In genomic region chr10:91628672-91629071, GRCm38 (mm10) we compare ENCODE assay signal across 26 mouse cellular contexts.
DNase-seq lines count a peak whose midpoint lies in the region; ATAC-seq and TF ChIP-seq lines count a peak whose summit lies in the region.
"Had no signal": no experiment of that assay in that cellular context is flagged by ENCODE, and none has a peak within 500 bp of the region (broad histone marks: within the 10 kb centered on the region; RNA-seq: fewer than 3 reads in every experiment).

No protein-coding gene starts in this region.

- H3K4me1 ChIP-seq in midbrain, embryonic 13.5 days (replicated peaks) = peaks cover 9% of the 10 kb centered on the region; the same call in 1 of the 2 replicates
- peaks cover 9% of the 10 kb centered on the region for H3K4me1 ChIP-seq in midbrain, embryonic 10.5 days
- peaks cover 15% of the 10 kb centered on the region for H3K4me1 ChIP-seq in neural tube, embryonic 13.5 days (replicated peaks)
- no peaks in the 10 kb centered on the region for H3K4me1 ChIP-seq in thymus, adult 2 months (replicated peaks; ENCODE audit: control insufficient read depth, insufficient read depth, low read length)
- H3K4me1 ChIP-seq: heart, embryonic 12.5 days; lung, embryonic 15.5 days; megakaryocyte, embryonic 14.5 days had no signal

- no peak overlapping the region for H3K9ac ChIP-seq in midbrain, embryonic 13.5 days (replicated peaks)
- no peak overlapping the region for H3K9ac ChIP-seq in neural tube, embryonic 13.5 days
- H3K9ac ChIP-seq: heart, embryonic 12.5 days; hindbrain, embryonic 15.5 days; limb, embryonic 15.5 days; liver, embryonic 14.5 days; lung, embryonic 15.5 days had no signal

- DNase-seq in embryo, embryonic 11 days = peak; percentile 12
- no peak for DNase-seq in embryo, embryonic 10 days (ENCODE audit: low spot score)
- DNase-seq in midbrain, embryonic 10.5 days (ENCODE audit: low spot score) = no peak
- DNase-seq in brain, embryonic 14.5 days (ENCODE audit: low read depth) = peak; percentile 55
- DNase-seq in thymus, adult 2 months = no peak
- DNase-seq: adrenal gland, postnatal 25 days; cerebellum, adult 11 months; gastrocnemius, postnatal 14 days; heart, adult 11 months; heart, postnatal 10 days; kidney, adult 18-20 months; left cerebral cortex, postnatal 4 days; lung, postnatal 36 days; thymus, adult 18-20 months; thymus, postnatal 4 days had no signal

- H3K27me3 ChIP-seq in midbrain, embryonic 13.5 days = no peaks in the 10 kb centered on the region
- H3K27me3 ChIP-seq in midbrain, embryonic 10.5 days (ENCODE audit: low read depth, poor library complexity, severe bottlenecking) = no peaks in the 10 kb centered on the region
- no peaks in the 10 kb centered on the region for H3K27me3 ChIP-seq in neural tube, embryonic 13.5 days
- H3K27me3 ChIP-seq in thymus, adult 2 months (ENCODE audit: control insufficient read depth, insufficient read depth, low read length) = no peaks in the 10 kb centered on the region
- H3K27me3 ChIP-seq: heart, embryonic 12.5 days; hindbrain, embryonic 15.5 days; limb, embryonic 15.5 days; lung, embryonic 15.5 days; megakaryocyte, embryonic 14.5 days had no signal

- H3K4me3 ChIP-seq in midbrain, embryonic 13.5 days (replicated peaks) = no peak overlapping the region
- H3K4me3 ChIP-seq in midbrain, embryonic 10.5 days = no peak overlapping the region
- H3K4me3 ChIP-seq in neural tube, embryonic 13.5 days = no peak overlapping the region
- H3K4me3 ChIP-seq in thymus, adult 2 months (ENCODE audit: control insufficient read depth, insufficient read depth, low read length) = no peak overlapping the region
- H3K4me3 ChIP-seq: heart, embryonic 12.5 days; hindbrain, embryonic 15.5 days; left cerebral cortex, adult 2 months; limb, embryonic 15.5 days; lung, embryonic 15.5 days; megakaryocyte, embryonic 14.5 days had no signal

- ATAC-seq in midbrain, embryonic 13.5 days = no peak
- ATAC-seq in neural tube, embryonic 13.5 days (ENCODE audit: low read depth) = peak; percentile 40; the same call in 1 of the 2 replicates
- ATAC-seq: forebrain, embryonic 16.5 days had no signal

- TF ChIP-seq POLR2A in brain, embryonic 14.5 days (IDR thresholded peaks at IDR 0.05; ENCODE audit: borderline replicate concordance, extremely low read depth, insufficient read depth, insufficient read length, poor library complexity, severe bottlenecking) = no peak
- TF ChIP-seq POLR2A in thymus, adult 2 months (IDR thresholded peaks at IDR 0.05; ENCODE audit: control insufficient read depth, extremely low read depth, insufficient read depth, low read length, poor library complexity) = no peak

- 26% methylated on average over 6 of the region's 6 CpGs for WGBS in midbrain, embryonic 13.5 days
- WGBS in midbrain, embryonic 10.5 days = 60% methylated on average over 6 of the region's 6 CpGs
- 26% methylated on average over 6 of the region's 6 CpGs for WGBS in neural tube, embryonic 13.5 days
- WGBS in thymus, adult 2 months = 87% methylated on average over 6 of the region's 6 CpGs

- TF ChIP-seq CTCF in brain, embryonic 14.5 days (IDR thresholded peaks at IDR 0.05; ENCODE audit: borderline replicate concordance, extremely low read depth, insufficient read depth, insufficient read length) = no peak
- TF ChIP-seq CTCF in thymus, adult 2 months (IDR thresholded peaks at IDR 0.05; ENCODE audit: borderline replicate concordance, control insufficient read depth, extremely low read depth, insufficient read depth, low read length, poor library complexity) = no peak

- peak overlapping the region; percentile 7; the same call in 1 of the 2 replicates for H3K27ac ChIP-seq in midbrain, embryonic 13.5 days
- H3K27ac ChIP-seq in midbrain, embryonic 10.5 days (replicated peaks) = no peak overlapping the region
- peak overlapping the region; percentile 62; the same call in 1 of the 2 replicates for H3K27ac ChIP-seq in neural tube, embryonic 13.5 days (replicated peaks)
- H3K27ac ChIP-seq in thymus, adult 2 months (ENCODE audit: control insufficient read depth, insufficient read depth, low read length) = no peak overlapping the region
- H3K27ac ChIP-seq: hindbrain, embryonic 15.5 days; kidney, postnatal 0 days; left cerebral cortex, adult 2 months; limb, embryonic 15.5 days; liver, embryonic 14.5 days; lung, embryonic 15.5 days had no signal

- no peaks in the 10 kb centered on the region for H3K9me3 ChIP-seq in midbrain, embryonic 13.5 days
- no peaks in the 10 kb centered on the region for H3K9me3 ChIP-seq in midbrain, embryonic 10.5 days (replicated peaks)
- no peaks in the 10 kb centered on the region for H3K9me3 ChIP-seq in neural tube, embryonic 13.5 days
- H3K9me3 ChIP-seq: heart, embryonic 12.5 days; hindbrain, embryonic 15.5 days; limb, embryonic 15.5 days; lung, embryonic 15.5 days had no signal

- H3K4me2 ChIP-seq in midbrain, embryonic 13.5 days (replicated peaks) = no peak overlapping the region
- peak overlapping the region; percentile 26 for H3K4me2 ChIP-seq in neural tube, embryonic 13.5 days
- H3K4me2 ChIP-seq: heart, embryonic 12.5 days; hindbrain, embryonic 15.5 days; limb, embryonic 15.5 days; lung, embryonic 15.5 days had no signal

- no peaks in the 10 kb centered on the region for H3K36me3 ChIP-seq in midbrain, embryonic 13.5 days
- H3K36me3 ChIP-seq in midbrain, embryonic 10.5 days = no peaks in the 10 kb centered on the region
- H3K36me3 ChIP-seq in neural tube, embryonic 13.5 days = no peaks in the 10 kb centered on the region
- no peaks in the 10 kb centered on the region for H3K36me3 ChIP-seq in thymus, adult 2 months (ENCODE audit: control insufficient read depth, insufficient read depth, low read length)
- H3K36me3 ChIP-seq: heart, embryonic 12.5 days; hindbrain, embryonic 15.5 days; limb, embryonic 15.5 days; lung, embryonic 15.5 days had no signal

Comparison
In these comparisons a context has a peak if more than half of its experiments do, and no peak if none do; other contexts are left out.
1. DNase-seq: peak in embryo, embryonic 11 days (single experiment) and brain, embryonic 14.5 days (single experiment); none in embryo, embryonic 10 days (single experiment), midbrain, embryonic 10.5 days (single experiment) and thymus, adult 2 months (single experiment).
2. H3K27ac ChIP-seq: peak in midbrain, embryonic 13.5 days (single experiment) and neural tube, embryonic 13.5 days (single experiment); none in midbrain, embryonic 10.5 days (single experiment) and thymus, adult 2 months (single experiment).